Mouse (Mus musculus): ENCODE results near the gene Prpf6. TPM values are rescaled to one million over a fixed set of nuclear protein-coding genes. Genes with fewer than 3 reads are reported as not detected.
A peak's percentile ranks its signal among the peaks of the same experiment; 100 is the strongest.

Gene Prpf6
- total and polyA plus RNA-seq, 3 experiments: 58.7 to 69.4 TPM; not detected in 1

DNA sequence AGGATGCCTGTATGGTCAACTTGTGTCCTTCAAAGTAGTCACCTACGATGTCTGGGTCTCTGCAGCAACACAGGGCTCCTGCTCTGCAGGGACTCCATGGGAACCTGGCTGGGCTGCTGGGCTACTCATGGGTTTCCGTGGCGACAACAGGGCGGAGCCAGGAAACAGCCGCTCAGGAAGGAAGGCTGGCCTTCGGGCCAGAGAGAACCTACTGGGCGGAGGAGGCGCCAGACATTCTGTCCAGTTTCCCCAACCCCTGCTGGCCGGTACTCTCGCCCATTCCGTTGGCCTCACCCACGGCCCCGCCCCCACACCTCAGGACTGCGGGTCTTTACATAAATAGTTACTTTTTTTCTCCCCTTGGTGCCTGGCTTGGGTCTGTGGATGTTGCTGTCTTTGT, 83.8 kb downstream of the Prpf6 start:
- Histone ChIP-seq H3K27me3 (ENCODE audit: control insufficient read depth in 1 of 2, insufficient read depth in 2 of 2, low read length in 2 of 2) (peaks cover 0 to 3% of the 10 kb centered on the region in 2 experiments; a peak in 2 of 4 replicates), H3K36me3 (ENCODE audit: control insufficient read depth in 1 of 2, insufficient read depth in 2 of 2, low read length in 2 of 2) (peaks cover 0 to 10% of the 10 kb centered on the region in 2 experiments; a peak in 2 of 4 replicates), H3K4me3 (ENCODE audit: control insufficient read depth in 1 of 2, insufficient read depth in 1 of 2, low read depth in 2 of 2, low read length in 2 of 2) (peak overlapping the region; percentile 48 to 69), H3K27ac (ENCODE audit: control insufficient read depth, low read depth, low read length) (no peak overlapping the region), H3K9me3 (replicated peaks; ENCODE audit: insufficient read depth, low read length) (no peaks in the 10 kb centered on the region), H3K4me1 (ENCODE audit: control insufficient read depth in 1 of 2, insufficient read depth in 2 of 2, low read length in 2 of 2) (peaks cover 0 to 18% of the 10 kb centered on the region in 2 experiments; a peak in 3 of 4 replicates), H3K9ac (ENCODE audit: control insufficient read depth, low read depth, low read length, poor library complexity, severe bottlenecking) (peak overlapping the region; percentile 51), H3K79me2 (ENCODE audit: control insufficient read depth, insufficient read depth, low read length, poor library complexity) (peaks cover 4% of the 10 kb centered on the region; the same call in 1 of the 2 replicates)
- peak; percentile 49 for DNase-seq (ENCODE audit: low read depth, low spot score)
- TF ChIP-seq RAD21 (IDR thresholded peaks at IDR 0.05; ENCODE audit: low read depth, low read length) (no peak), JUND (IDR thresholded peaks at IDR 0.05; ENCODE audit: low read depth, low read length) (no peak), MYC (IDR thresholded peaks at IDR 0.05; ENCODE audit: low read depth, low read length) (no peak), CHD1 (IDR thresholded peaks at IDR 0.05; ENCODE audit: low read depth, low read length) (no peak), E2F4 (IDR thresholded peaks at IDR 0.05; ENCODE audit: borderline replicate concordance, low read depth, low read length) (no peak), GABPA (IDR thresholded peaks at IDR 0.05; ENCODE audit: low read depth, low read length) (no peak), KAT2A (conservative IDR thresholded peaks at IDR 0.05; ENCODE audit: low read depth, low read length) (no peak), MYB (IDR thresholded peaks at IDR 0.05; ENCODE audit: low read depth, low read length) (no peak), TCF12 (IDR thresholded peaks at IDR 0.05; ENCODE audit: low read depth, low read length) (no peak)

DNA sequence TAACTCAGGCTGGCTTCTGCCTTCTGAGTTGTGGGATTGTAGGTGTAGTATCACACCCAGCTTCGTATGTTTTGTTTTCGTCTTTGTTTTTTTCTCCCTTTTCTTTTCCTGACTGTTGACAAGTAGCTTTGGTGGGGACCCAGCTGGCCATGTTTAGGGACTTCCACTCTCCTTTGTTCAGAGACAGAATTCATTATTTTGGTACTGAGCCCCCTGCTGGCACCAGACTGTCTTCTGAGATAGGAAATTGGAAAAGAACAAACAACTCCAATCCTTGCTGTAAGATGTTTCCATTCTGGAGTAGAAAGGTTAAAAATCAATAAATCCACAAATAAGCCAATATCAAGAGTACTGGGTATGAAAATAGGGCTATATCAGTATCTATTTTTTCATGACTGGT, 84.8 kb downstream of the Prpf6 start:
- peak; percentile 37 for DNase-seq (ENCODE audit: low read depth, low spot score)
- Histone ChIP-seq H3K9ac (ENCODE audit: control insufficient read depth, low read depth, low read length, poor library complexity, severe bottlenecking) (0 out of 2 replicates have a peak overlapping the region, but pooled peaks have one; percentile 13), H3K4me1 (ENCODE audit: control insufficient read depth in 1 of 2, insufficient read depth in 2 of 2, low read length in 2 of 2) (peaks cover 0 to 21% of the 10 kb centered on the region in 2 experiments), H3K79me2 (ENCODE audit: control insufficient read depth, insufficient read depth, low read length, poor library complexity) (peaks cover 6% of the 10 kb centered on the region; the same call in 1 of the 2 replicates), H3K27ac (ENCODE audit: control insufficient read depth, low read depth, low read length) (no peak overlapping the region), H3K4me3 (ENCODE audit: control insufficient read depth in 1 of 2, insufficient read depth in 1 of 2, low read depth in 2 of 2, low read length in 2 of 2) (no peak overlapping the region), H3K9me3 (replicated peaks; ENCODE audit: insufficient read depth, low read length) (no peaks in the 10 kb centered on the region), H3K36me3 (ENCODE audit: control insufficient read depth in 1 of 2, insufficient read depth in 2 of 2, low read length in 2 of 2) (peaks cover 0 to 10% of the 10 kb centered on the region in 2 experiments; a peak in 2 of 4 replicates), H3K27me3 (ENCODE audit: control insufficient read depth in 1 of 2, insufficient read depth in 2 of 2, low read length in 2 of 2) (peaks cover 0 to 3% of the 10 kb centered on the region in 2 experiments; a peak in 1 of 4 replicates)
- TF ChIP-seq MXI1 (IDR thresholded peaks at IDR 0.05; ENCODE audit: low read depth, low read length) (no peak), SMC3 (IDR thresholded peaks at IDR 0.05; ENCODE audit: low read depth, low read length) (peak; percentile 45), GABPA (IDR thresholded peaks at IDR 0.05; ENCODE audit: low read depth, low read length) (no peak), RAD21 (IDR thresholded peaks at IDR 0.05; ENCODE audit: low read depth, low read length) (peak; percentile 7), CTCF (IDR thresholded peaks at IDR 0.05 in 2 of 3, conservative IDR thresholded peaks at IDR 0.05 in 1 of 3; ENCODE audit: control insufficient read depth in 1 of 3, insufficient read depth in 1 of 3, low read depth in 2 of 3, low read length in 3 of 3, poor library complexity in 1 of 3, severe bottlenecking in 1 of 3) (peak in 1 of 3 experiments; percentile 52; a peak in 3 of 6 replicates)

DNA sequence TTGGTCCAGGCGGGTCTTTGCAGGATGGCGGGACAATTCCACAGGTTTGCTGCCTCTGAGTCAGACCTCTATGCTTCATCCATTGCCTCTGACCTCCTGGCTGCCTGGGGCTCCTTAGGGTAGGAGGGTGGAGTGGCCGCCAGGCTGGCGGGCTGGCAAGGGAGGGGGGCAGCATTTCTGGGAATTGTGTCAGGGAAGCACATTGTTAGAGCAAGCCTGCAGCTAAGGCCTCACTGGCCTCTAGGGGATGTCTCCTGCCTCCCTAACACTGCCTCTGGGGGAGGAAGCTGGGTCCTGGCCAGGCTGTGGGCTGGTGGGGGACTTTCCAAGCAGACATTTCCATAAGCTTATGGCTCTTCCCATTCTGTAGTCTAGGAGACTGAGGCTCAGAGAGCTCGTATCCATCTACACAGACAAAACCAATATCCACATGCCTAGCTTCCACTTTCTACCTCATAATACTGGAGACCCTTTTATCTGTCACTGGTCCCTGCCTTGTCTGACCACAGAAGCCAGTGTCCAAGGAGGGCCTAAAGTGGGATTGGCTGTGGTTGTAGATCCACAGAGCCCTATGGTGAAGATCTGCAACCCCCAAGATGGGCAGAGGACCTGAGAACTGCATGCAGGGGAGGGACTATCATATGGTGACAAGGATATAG, 85.6 kb downstream of the Prpf6 start:
- H3K27ac ChIP-seq (ENCODE audit: control insufficient read depth, low read depth, low read length): no peak overlapping the region
- DNase-seq (ENCODE audit: low read depth, low spot score): no peak
- peaks cover 0 to 21% of the 10 kb centered on the region in 2 experiments for H3K4me1 ChIP-seq (ENCODE audit: control insufficient read depth in 1 of 2, insufficient read depth in 2 of 2, low read length in 2 of 2)
- H3K9me3 ChIP-seq (replicated peaks; ENCODE audit: insufficient read depth, low read length): no peaks in the 10 kb centered on the region
- H3K4me3 ChIP-seq (ENCODE audit: control insufficient read depth in 1 of 2, insufficient read depth in 1 of 2, low read depth in 2 of 2, low read length in 2 of 2): no peak overlapping the region
- H3K36me3 ChIP-seq (ENCODE audit: control insufficient read depth in 1 of 2, insufficient read depth in 2 of 2, low read length in 2 of 2): peaks cover 0 to 10% of the 10 kb centered on the region in 2 experiments; a peak in 2 of 4 replicates
- H3K27me3 ChIP-seq (ENCODE audit: control insufficient read depth in 1 of 2, insufficient read depth in 2 of 2, low read length in 2 of 2): peaks cover 0 to 3% of the 10 kb centered on the region in 2 experiments; a peak in 1 of 4 replicates
- H3K79me2 ChIP-seq (ENCODE audit: control insufficient read depth, insufficient read depth, low read length, poor library complexity): peaks cover 6% of the 10 kb centered on the region; the same call in 1 of the 2 replicates
- H3K9ac ChIP-seq (ENCODE audit: control insufficient read depth, low read depth, low read length, poor library complexity, severe bottlenecking): no peak overlapping the region
- TF ChIP-seq ELF1 (IDR thresholded peaks at IDR 0.05; ENCODE audit: low read depth, low read length): no peak
- TF ChIP-seq JUND (IDR thresholded peaks at IDR 0.05; ENCODE audit: low read depth, low read length): no peak
